Mouse (Mus musculus): Measurements from ENCODE around the gene Acta2. TPM values are rescaled to one million over a fixed set of nuclear protein-coding genes. Genes with fewer than 3 reads are reported as not detected.

The Acta2 gene
- polyA plus RNA-seq, 1 experiment: 156 TPM

GRCm38 (mm10) chr19:34273073-34273472 lies 17.7 kb upstream of the Acta2 start:
- 95% methylated on average over 1 of the region's 1 CpGs for WGBS

GRCm38 (mm10) chr19:34270824-34271464 lies 15.6 kb upstream of the Acta2 start:
- Histone ChIP-seq H3K4me1 (ENCODE audit: control insufficient read depth, insufficient read depth, insufficient read length) (no peaks in the 10 kb centered on the region), H3K27me3 (ENCODE audit: control insufficient read depth, insufficient read depth, low read length) (no peaks in the 10 kb centered on the region), H3K36me3 (ENCODE audit: control insufficient read depth, insufficient read depth, low read length) (no peaks in the 10 kb centered on the region), H3K27ac (ENCODE audit: insufficient read depth, low read length) (no peak overlapping the region), H3K4me3 (ENCODE audit: extremely low read depth, insufficient read depth, insufficient read length) (no peak overlapping the region)
- DNase-seq (ENCODE audit: low read depth in 1 of 2, low spot score in 2 of 2): no peak
- whole genome bisulfite sequencing: 95% methylated on average over 13 of the region's 13 CpGs
- no peak for TF ChIP-seq POLR2A (IDR thresholded peaks at IDR 0.05; ENCODE audit: low read depth, low read length)
- TF ChIP-seq CTCF (IDR thresholded peaks at IDR 0.05; ENCODE audit: extremely low read depth, insufficient read depth, insufficient read length, insufficient replicate concordance): no peak

More at GRCm38 (mm10) chr19:34273073-34273472, 17.7 kb upstream of the Acta2 start:
- no peak for DNase-seq (ENCODE audit: low read depth in 1 of 2, low spot score in 2 of 2)
- no peak overlapping the region for H3K27ac ChIP-seq (ENCODE audit: insufficient read depth, low read length)
- no peaks in the 10 kb centered on the region for H3K27me3 ChIP-seq (ENCODE audit: control insufficient read depth, insufficient read depth, low read length)
- no peak for TF ChIP-seq CTCF (IDR thresholded peaks at IDR 0.05; ENCODE audit: extremely low read depth, insufficient read depth, insufficient read length, insufficient replicate concordance)
- no peak for TF ChIP-seq POLR2A (IDR thresholded peaks at IDR 0.05; ENCODE audit: low read depth, low read length)
- no peak overlapping the region for H3K4me3 ChIP-seq (ENCODE audit: extremely low read depth, insufficient read depth, insufficient read length)
- H3K36me3 ChIP-seq (ENCODE audit: control insufficient read depth, insufficient read depth, low read length): no peaks in the 10 kb centered on the region
- no peaks in the 10 kb centered on the region for H3K4me1 ChIP-seq (ENCODE audit: control insufficient read depth, insufficient read depth, insufficient read length)

GRCm38 (mm10) chr19:34270106-34270726 lies 14.8 kb upstream of the Acta2 start:
- H3K4me1 ChIP-seq (ENCODE audit: control insufficient read depth, insufficient read depth, insufficient read length): no peaks in the 10 kb centered on the region
- 79% methylated on average over 11 of the region's 11 CpGs for WGBS
- no peak for TF ChIP-seq POLR2A (IDR thresholded peaks at IDR 0.05; ENCODE audit: low read depth, low read length)
- TF ChIP-seq CTCF (IDR thresholded peaks at IDR 0.05; ENCODE audit: extremely low read depth, insufficient read depth, insufficient read length, insufficient replicate concordance): no peak
- no peak for DNase-seq (ENCODE audit: low read depth in 1 of 2, low spot score in 2 of 2)
- no peaks in the 10 kb centered on the region for H3K36me3 ChIP-seq (ENCODE audit: control insufficient read depth, insufficient read depth, low read length)
- no peaks in the 10 kb centered on the region for H3K27me3 ChIP-seq (ENCODE audit: control insufficient read depth, insufficient read depth, low read length)
- no peak overlapping the region for H3K4me3 ChIP-seq (ENCODE audit: extremely low read depth, insufficient read depth, insufficient read length)
- no peak overlapping the region for H3K27ac ChIP-seq (ENCODE audit: insufficient read depth, low read length)

- no peak for DNase-seq (ENCODE audit: low read depth in 1 of 2, low spot score in 2 of 2)
- Histone ChIP-seq H3K36me3 (ENCODE audit: control insufficient read depth, insufficient read depth, low read length) (no peaks in the 10 kb centered on the region), H3K4me1 (ENCODE audit: control insufficient read depth, insufficient read depth, insufficient read length) (no peaks in the 10 kb centered on the region), H3K27ac (ENCODE audit: insufficient read depth, low read length) (no peak overlapping the region), H3K4me3 (ENCODE audit: extremely low read depth, insufficient read depth, insufficient read length) (no peak overlapping the region), H3K27me3 (ENCODE audit: control insufficient read depth, insufficient read depth, low read length) (no peaks in the 10 kb centered on the region)
- TF ChIP-seq POLR2A (IDR thresholded peaks at IDR 0.05; ENCODE audit: low read depth, low read length) (no peak), CTCF (IDR thresholded peaks at IDR 0.05; ENCODE audit: extremely low read depth, insufficient read depth, insufficient read length, insufficient replicate concordance) (no peak)
- WGBS: 65% methylated on average over 1 of the region's 1 CpGs
Observed at GRCm38 (mm10) chr19:34268991-34269390, 13.6 kb upstream of the Acta2 start.

GRCm38 (mm10) chr19:34265604-34266193 lies 10.3 kb upstream of the Acta2 start:
- no peak overlapping the region for H3K27ac ChIP-seq (ENCODE audit: insufficient read depth, low read length)
- DNase-seq (ENCODE audit: low read depth in 1 of 2, low spot score in 2 of 2): no peak
- TF ChIP-seq POLR2A (IDR thresholded peaks at IDR 0.05; ENCODE audit: low read depth, low read length): no peak
- no peak for TF ChIP-seq CTCF (IDR thresholded peaks at IDR 0.05; ENCODE audit: extremely low read depth, insufficient read depth, insufficient read length, insufficient replicate concordance)

GRCm38 (mm10) chr19:34262273-34262974 lies 7.0 kb upstream of the Acta2 start:
- H3K27me3 ChIP-seq (ENCODE audit: control insufficient read depth, insufficient read depth, low read length): no peaks in the 10 kb centered on the region
- no peak overlapping the region for H3K4me3 ChIP-seq (ENCODE audit: extremely low read depth, insufficient read depth, insufficient read length)
- no peaks in the 10 kb centered on the region for H3K4me1 ChIP-seq (ENCODE audit: control insufficient read depth, insufficient read depth, insufficient read length)
- DNase-seq (ENCODE audit: low read depth in 1 of 2, low spot score in 2 of 2): no peak
- H3K36me3 ChIP-seq (ENCODE audit: control insufficient read depth, insufficient read depth, low read length): no peaks in the 10 kb centered on the region
- 85% methylated on average over 2 of the region's 2 CpGs for WGBS
- no peak overlapping the region for H3K27ac ChIP-seq (ENCODE audit: insufficient read depth, low read length)
- TF ChIP-seq POLR2A (IDR thresholded peaks at IDR 0.05; ENCODE audit: low read depth, low read length): no peak
- no peak for TF ChIP-seq CTCF (IDR thresholded peaks at IDR 0.05; ENCODE audit: extremely low read depth, insufficient read depth, insufficient read length, insufficient replicate concordance)

More at GRCm38 (mm10) chr19:34265604-34266193, 10.3 kb upstream of the Acta2 start:
- Histone ChIP-seq H3K4me1 (ENCODE audit: control insufficient read depth, insufficient read depth, insufficient read length) (no peaks in the 10 kb centered on the region), H3K27me3 (ENCODE audit: control insufficient read depth, insufficient read depth, low read length) (no peaks in the 10 kb centered on the region), H3K4me3 (ENCODE audit: extremely low read depth, insufficient read depth, insufficient read length) (no peak overlapping the region), H3K36me3 (ENCODE audit: control insufficient read depth, insufficient read depth, low read length) (no peaks in the 10 kb centered on the region)
- WGBS: 75% methylated on average over 5 of the region's 5 CpGs

All from spleen, adult 2 months (tissue).